Comparison of ENCODE assay signal across 9 mouse cellular contexts in genomic region chr10:67377643-67378223, GRCm38 (mm10).
DNase-seq lines count a peak whose midpoint lies in the region; ATAC-seq lines count a peak whose summit lies in the region.
"Had no signal": no experiment of that assay in that cellular context is flagged by ENCODE, and none has a peak within 500 bp of the region (broad histone marks: within the 10 kb centered on the region; RNA-seq: fewer than 3 reads in every experiment).

No protein-coding gene starts in this region.

- H3K27me3 ChIP-seq in embryonic facial prominence, embryonic 11.5 days (ENCODE audit: control insufficient read depth, insufficient read depth, low read length), result no peaks in the 10 kb centered on the region
- no peaks in the 10 kb centered on the region for H3K27me3 ChIP-seq in embryonic facial prominence, embryonic 10.5 days (replicated peaks; ENCODE audit: low read depth, poor library complexity, severe bottlenecking)
- no peaks in the 10 kb centered on the region for H3K27me3 ChIP-seq in stomach, embryonic 16.5 days (ENCODE audit: control insufficient read depth, insufficient read depth, low read length)

- no peak for ATAC-seq in embryonic facial prominence, embryonic 11.5 days (replicated peaks; ENCODE audit: insufficient number of reproducible peaks, low FRiP score, low TSS enrichment, low read depth)
- ATAC-seq in stomach, embryonic 16.5 days (ENCODE audit: insufficient read depth, low FRiP score), result peak; percentile 62; the same call in 1 of the 2 replicates

- H3K36me3 ChIP-seq in embryonic facial prominence, embryonic 11.5 days (replicated peaks; ENCODE audit: control insufficient read depth, insufficient read depth, low read depth, low read length), result no peaks in the 10 kb centered on the region
- H3K36me3 ChIP-seq in embryonic facial prominence, embryonic 10.5 days (replicated peaks), result no peaks in the 10 kb centered on the region
- no peaks in the 10 kb centered on the region for H3K36me3 ChIP-seq in stomach, embryonic 16.5 days (ENCODE audit: control insufficient read depth, insufficient read depth, low read length)

- WGBS in embryonic facial prominence, embryonic 11.5 days, result 64% methylated on average over 17 of the region's 17 CpGs
- 73% methylated on average over 17 of the region's 17 CpGs for WGBS in embryonic facial prominence, embryonic 10.5 days
- 47% methylated on average over 17 of the region's 17 CpGs for WGBS in stomach, embryonic 16.5 days

- no peak overlapping the region for H3K4me3 ChIP-seq in embryonic facial prominence, embryonic 11.5 days (ENCODE audit: low read depth, low read length)
- no peak overlapping the region for H3K4me3 ChIP-seq in embryonic facial prominence, embryonic 10.5 days
- 0 out of 2 replicates have a peak overlapping the region, but pooled peaks have one; percentile 10 for H3K4me3 ChIP-seq in stomach, embryonic 16.5 days (replicated peaks; ENCODE audit: low read length)
- H3K4me3 ChIP-seq: layer of hippocampus, adult 2 months had no signal

- no peak overlapping the region for H3K27ac ChIP-seq in embryonic facial prominence, embryonic 11.5 days (replicated peaks; ENCODE audit: low read depth, low read length)
- no peak overlapping the region for H3K27ac ChIP-seq in embryonic facial prominence, embryonic 10.5 days (replicated peaks)
- H3K27ac ChIP-seq in stomach, embryonic 16.5 days (ENCODE audit: low read length), result no peak overlapping the region
- H3K27ac ChIP-seq: layer of hippocampus, adult 2 months had no signal

- peak; percentile 10 for DNase-seq in embryonic facial prominence, embryonic 11.5 days (ENCODE audit: low spot score)
- DNase-seq in embryonic facial prominence, embryonic 10.5 days (ENCODE audit: low spot score), result no peak
- peak; percentile 54 for DNase-seq in ovary, adult 18-20 months (ENCODE audit: low spot score)
- DNase-seq in ovary, postnatal 10 days (ENCODE audit: low spot score), result no peak
- DNase-seq in heart, postnatal 4 days, result peak; percentile 7
- DNase-seq in thymus, postnatal 4 days, result no peak
- no peak for DNase-seq in right cerebral cortex, postnatal 14 days

- H3K9ac ChIP-seq in embryonic facial prominence, embryonic 11.5 days (replicated peaks; ENCODE audit: low read length), result no peak overlapping the region
- H3K9ac ChIP-seq in stomach, embryonic 16.5 days (ENCODE audit: low read length), result no peak overlapping the region

- no peaks in the 10 kb centered on the region for H3K4me1 ChIP-seq in embryonic facial prominence, embryonic 11.5 days (ENCODE audit: control insufficient read depth, insufficient read depth, low read length)
- peaks cover 3% of the 10 kb centered on the region for H3K4me1 ChIP-seq in embryonic facial prominence, embryonic 10.5 days
- H3K4me1 ChIP-seq in stomach, embryonic 16.5 days (ENCODE audit: control insufficient read depth, insufficient read depth, low read length), result peaks cover 6% of the 10 kb centered on the region; the same call in 1 of the 2 replicates

- no peak overlapping the region for H3K4me2 ChIP-seq in embryonic facial prominence, embryonic 11.5 days (ENCODE audit: low read depth, low read length)
- peak overlapping the region; percentile 35 for H3K4me2 ChIP-seq in stomach, embryonic 16.5 days (ENCODE audit: low read depth, low read length)

- H3K9me3 ChIP-seq in embryonic facial prominence, embryonic 11.5 days (replicated peaks; ENCODE audit: control insufficient read depth, low read length), result no peaks in the 10 kb centered on the region
- no peaks in the 10 kb centered on the region for H3K9me3 ChIP-seq in embryonic facial prominence, embryonic 10.5 days
- no peaks in the 10 kb centered on the region for H3K9me3 ChIP-seq in stomach, embryonic 16.5 days (replicated peaks; ENCODE audit: control insufficient read depth, low read length)

Comparison
In these comparisons a context has a peak if more than half of its experiments do, and no peak if none do; other contexts are left out.
1. DNase-seq: peak in embryonic facial prominence, embryonic 11.5 days (single experiment), ovary, adult 18-20 months (single experiment) and heart, postnatal 4 days (single experiment); none in embryonic facial prominence, embryonic 10.5 days (single experiment), ovary, postnatal 10 days (single experiment), thymus, postnatal 4 days (single experiment) and right cerebral cortex, postnatal 14 days (single experiment).